Mouse (Mus musculus) cerebellum, adult 8-10 months (tissue): ENCODE measurements around the gene Sec16a.

ENCODE experiments used
- DNase-seq: peaks from one replicate; pipeline ENCODE4 v3.0.0; 2022

Sec16a gene

GRCm38 (mm10) chr2:26444946-26445665, at the start of gene Sec16a:
Gene Sec16a (minus strand): TSS chr2:26445216.
- DNase-seq: peak; percentile 100

GRCm38 (mm10) chr2:26494396-26494795, 49.4 kb upstream of the Sec16a start:
- DNase-seq: no peak

DNA sequence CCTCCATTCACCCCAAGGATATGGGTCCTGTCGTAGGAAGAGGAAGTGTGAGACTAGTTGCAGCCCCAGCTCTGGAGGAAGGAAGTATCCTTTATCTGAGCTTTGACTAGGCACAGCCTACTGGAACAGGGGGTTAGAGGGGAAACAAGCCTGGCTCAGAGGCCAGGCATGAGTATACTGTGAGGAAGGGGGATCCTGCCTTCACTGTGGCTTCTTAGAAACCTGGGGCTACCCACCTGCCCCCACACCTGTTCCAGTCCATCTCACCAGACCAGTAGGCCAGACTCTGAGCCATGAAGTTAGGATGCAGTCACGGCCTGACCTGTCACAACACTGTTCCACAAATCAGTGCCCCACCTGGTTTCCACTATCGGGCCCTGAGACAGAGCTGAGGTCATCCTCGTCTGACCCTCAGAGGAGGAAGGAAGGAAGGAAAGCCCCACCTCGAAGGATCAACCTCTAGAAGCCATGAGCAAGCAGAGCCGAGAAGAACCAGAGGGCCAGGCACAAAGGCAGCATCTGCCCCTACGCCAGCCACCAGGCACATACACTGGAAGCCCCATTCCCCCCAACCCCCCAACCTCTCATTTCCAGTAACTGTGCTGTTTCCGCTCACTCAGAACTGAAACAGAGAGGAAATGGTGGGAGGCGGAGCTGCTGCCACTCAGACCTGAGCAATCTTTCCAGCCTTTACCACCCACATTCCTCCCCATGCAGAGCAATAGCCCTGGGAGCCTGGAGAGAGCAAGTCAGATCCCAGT, 48.2 kb upstream of the Sec16a start:
- DNase-seq: no peak

DNA sequence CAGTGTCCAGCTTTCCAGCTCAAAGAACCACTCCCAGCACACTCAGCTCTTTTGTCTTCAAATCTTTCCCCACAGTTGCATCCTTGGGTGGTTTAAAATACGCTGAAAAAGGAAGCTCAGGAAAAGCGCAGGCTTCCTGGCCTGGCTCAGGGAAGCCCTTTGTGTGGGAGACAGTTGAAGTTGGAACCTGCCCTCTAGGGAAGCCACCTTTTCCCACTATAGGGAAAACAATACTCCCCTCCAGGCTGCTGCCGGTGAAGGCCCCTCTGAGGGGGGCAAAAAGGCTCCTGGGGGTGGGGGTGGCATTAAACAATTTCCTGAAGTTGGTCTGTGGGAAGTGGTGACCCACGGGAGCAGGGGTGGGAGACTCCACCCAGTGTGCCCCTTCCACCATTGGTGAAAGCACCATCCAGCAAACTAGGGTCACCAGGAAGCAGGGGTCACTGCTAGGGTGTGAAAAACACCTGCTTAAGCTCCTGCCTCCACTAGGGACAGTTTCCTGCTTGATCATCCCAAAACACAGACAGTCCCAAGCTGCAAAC, 45.8 kb upstream of the Sec16a start:
- DNase-seq: no peak

GRCm38 (mm10) chr2:26488535-26489135, 43.6 kb upstream of the Sec16a start:
- DNase-seq: no peak

DNA sequence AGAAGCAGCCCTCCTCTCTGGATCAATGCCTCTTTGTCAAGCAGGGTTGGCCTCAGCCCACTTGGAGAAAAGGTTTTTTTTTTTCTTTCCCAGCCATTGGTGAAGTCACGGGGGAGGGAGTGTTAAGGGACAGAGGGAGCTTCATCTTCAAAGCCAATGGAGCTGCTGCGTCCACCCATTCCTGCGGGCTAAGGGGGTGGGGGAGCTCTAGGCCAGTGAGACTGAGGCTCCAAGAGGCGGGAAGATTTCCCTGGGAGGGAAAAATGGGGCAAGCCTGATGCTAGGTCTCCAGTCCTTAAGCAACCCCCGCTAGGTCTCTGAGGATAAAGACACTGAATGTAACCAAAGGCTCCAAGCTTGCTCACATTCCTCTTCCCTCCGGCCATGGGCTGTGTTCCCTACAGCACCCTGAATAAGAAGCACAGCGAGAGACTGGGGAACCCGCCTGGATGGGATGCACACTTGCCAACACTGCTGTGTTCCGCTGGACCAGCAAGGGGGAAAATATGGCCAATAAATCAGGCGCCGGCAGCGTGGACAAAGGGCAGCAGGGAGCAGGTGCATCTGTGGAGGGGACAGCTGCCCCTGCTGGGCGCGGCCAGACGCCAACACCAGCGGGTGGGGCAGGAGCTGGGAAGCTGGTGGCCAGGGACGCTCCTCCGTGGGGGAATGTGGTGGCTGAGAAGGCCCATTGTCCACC, 42.5 kb upstream of the Sec16a start:
- DNase-seq: peak; percentile 19

DNA sequence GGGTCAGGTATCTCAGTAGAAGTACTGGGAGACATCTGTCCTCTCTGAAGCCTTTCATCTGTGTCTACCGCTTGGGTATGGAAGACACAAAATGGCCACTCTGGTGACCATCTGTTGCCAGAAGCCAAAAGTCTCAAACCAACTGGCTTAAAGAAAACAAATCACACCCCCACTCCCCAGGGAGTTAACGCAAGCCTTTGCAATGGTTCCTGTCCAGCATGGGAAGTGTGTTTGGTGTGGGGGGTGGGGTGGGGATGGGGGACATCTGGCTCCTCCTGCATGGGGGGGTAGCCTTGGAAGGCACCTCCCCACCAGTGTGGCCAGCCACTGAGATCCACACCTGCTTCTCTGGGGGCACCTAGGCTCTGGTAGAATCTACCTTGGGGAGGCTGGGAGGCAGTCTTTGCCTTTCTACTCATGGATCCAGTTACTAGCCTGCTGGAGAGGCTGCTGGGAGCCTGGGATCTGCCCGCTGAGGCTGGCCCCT, 41.9 kb upstream of the Sec16a start:
- no peak for DNase-seq

GRCm38 (mm10) chr2:26486264-26486810, 41.3 kb upstream of the Sec16a start:
- DNase-seq: no peak

DNA sequence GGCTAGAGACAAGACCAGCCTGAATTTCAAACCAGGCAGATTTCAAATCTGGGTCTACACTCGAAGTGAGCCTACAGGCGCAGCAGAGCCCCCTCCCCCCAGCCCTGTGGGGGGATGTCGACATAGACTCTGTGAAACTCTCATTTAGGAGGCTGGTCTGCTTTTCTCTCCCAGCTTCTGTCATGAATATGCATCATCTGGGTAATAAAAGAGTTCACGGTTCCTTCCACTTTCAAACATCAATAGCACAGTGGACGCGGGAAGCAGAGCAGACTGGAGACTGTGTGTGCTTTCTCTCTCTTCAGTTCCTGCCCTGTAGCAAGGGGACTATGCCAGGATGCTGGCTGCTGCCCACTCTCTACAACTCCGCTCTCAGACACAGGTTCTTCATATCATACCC, 40.7 kb upstream of the Sec16a start:
- no peak for DNase-seq

- DNase-seq: no peak
Observed at GRCm38 (mm10) chr2:26485278-26485677, 40.3 kb upstream of the Sec16a start.

- no peak for DNase-seq
Observed at GRCm38 (mm10) chr2:26484169-26484568, 39.2 kb upstream of the Sec16a start.

DNA sequence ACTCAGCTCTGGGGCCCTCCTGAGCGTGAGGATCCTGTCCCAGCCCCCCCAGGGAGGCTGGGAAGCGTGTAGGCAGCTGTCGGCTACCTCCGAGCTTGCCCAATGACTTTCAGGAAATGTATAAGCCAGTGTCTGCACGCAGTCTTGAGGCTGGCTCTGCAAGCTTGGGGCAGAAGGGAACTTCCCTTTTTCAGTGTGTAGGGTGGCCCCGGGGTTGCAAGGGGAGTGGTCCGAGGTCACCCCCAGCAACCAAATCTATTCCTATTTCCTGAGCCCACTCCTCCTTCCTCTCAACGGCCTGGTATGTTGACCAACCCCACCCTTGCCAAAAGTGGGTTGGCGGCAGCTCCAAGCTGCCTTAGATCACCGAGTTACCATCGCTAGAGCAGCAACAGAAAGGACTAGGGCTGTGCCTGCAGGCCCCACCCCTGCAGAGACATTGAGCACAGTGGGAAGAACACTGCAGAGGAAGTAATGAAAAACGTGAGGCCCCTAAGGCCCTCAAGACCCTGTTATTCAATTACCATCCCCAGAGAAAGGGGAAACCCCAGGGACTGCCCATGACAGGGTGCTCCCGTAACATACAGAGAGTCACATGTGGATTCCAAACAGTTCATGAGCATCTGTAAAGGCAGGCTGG, 38.3 kb upstream of the Sec16a start:
- no peak for DNase-seq

- DNase-seq: no peak
Observed at GRCm38 (mm10) chr2:26482824-26483223, 37.8 kb upstream of the Sec16a start.

DNA sequence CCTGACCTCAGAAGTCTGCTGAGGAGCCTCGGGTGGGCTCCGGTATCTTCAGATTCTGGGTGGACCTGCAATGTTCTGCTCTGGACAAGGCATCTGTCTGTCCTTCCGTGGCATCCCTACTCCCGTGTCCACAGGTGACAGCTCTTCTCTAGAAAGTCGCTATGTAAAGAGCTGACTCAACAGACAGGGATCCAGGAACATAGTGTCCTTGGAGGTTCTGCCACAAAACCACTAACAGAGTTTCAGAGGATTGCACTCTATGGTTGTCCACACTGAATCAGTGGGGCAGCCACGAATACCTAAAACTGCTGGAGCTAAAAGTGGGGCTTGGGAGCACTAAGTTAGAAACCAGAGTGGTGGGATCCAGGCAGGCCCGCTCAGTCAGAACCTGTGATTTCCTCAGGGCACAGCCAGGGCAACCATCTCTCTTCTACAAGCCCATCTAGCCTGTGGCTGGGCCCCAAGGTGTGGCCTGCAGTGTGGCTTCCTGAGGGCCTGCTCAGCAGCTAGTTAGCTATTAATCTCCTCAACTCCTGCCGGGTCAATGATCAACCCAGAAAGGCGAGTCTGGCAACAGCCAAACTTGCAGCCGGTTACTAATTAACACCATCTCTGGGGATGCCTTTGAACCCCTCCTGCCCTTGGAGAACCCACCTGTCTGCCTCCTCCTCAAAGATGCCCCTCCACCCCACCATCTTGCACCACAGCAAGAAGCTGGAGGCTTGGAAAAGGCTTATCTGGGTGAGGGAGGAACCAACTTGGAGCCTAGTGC, 36.9 kb upstream of the Sec16a start:
- no peak for DNase-seq

- DNase-seq: no peak
Observed at GRCm38 (mm10) chr2:26480911-26481310, 35.9 kb upstream of the Sec16a start.

- no peak for DNase-seq
Observed at GRCm38 (mm10) chr2:26478685-26479205, 33.7 kb upstream of the Sec16a start.

DNA sequence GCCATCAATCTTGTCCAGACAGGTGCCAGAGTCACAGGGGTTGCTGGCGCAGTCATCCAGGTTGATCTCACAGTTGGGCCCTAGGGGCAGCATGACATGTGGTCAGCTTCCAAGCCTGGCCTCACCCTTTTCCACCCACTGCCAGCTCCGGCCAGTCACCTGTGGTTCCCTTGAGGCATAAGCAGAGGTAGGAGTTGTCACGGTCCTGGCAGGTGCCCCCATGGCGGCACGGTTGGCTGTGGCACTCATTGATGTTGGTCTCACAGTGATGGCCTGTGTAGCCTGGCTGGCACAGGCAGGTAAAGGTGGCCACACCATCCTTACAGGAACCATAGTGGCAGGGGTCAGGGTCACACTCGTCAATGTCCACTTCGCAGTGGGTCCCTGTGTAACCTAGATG, 32.9 kb upstream of the Sec16a start:
- DNase-seq: no peak

DNA sequence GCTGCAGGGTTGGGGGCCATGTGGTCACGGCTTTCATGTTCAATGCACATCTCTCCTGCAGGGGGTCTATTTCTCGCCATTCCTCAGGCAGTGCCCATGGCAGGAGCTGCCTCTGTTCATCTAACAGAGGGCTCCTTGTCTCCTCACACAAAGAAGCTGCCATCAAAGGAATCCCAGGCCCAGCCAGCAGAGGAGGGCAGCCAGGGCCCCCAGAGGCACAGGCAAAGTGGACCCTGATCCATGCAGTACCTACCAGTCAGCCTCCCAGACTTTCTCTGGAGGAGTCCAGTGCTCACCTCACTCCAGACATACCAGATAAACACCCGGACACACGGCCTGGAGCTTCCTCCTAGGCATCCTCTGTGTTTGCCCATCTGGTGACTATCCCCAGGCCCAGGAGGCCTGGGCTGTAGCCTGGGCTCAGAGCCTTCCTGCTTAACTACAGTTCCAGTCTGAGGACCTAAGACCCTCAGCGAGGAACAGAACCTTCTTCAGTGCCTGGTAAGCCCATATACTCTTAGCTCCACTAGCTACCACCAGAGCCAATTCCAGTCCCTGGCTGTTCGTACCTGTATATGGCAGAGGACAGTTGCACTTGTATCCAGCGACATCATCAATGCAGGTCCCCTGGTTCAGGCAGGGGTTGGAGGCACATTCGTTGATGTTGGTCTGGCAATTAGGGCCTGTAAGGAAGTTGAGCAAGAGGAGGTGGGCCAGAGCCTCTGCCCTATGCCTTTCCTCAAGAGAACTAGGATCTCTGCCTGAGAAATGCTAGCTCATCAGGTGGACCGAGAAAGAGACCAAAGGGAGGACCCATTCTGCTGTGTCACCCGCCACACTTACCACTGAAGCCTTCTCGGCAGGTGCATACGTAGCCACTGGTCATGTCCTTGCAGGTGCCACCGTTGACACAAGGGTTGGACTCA, 30.8 kb upstream of the Sec16a start:
- no peak for DNase-seq

DNA sequence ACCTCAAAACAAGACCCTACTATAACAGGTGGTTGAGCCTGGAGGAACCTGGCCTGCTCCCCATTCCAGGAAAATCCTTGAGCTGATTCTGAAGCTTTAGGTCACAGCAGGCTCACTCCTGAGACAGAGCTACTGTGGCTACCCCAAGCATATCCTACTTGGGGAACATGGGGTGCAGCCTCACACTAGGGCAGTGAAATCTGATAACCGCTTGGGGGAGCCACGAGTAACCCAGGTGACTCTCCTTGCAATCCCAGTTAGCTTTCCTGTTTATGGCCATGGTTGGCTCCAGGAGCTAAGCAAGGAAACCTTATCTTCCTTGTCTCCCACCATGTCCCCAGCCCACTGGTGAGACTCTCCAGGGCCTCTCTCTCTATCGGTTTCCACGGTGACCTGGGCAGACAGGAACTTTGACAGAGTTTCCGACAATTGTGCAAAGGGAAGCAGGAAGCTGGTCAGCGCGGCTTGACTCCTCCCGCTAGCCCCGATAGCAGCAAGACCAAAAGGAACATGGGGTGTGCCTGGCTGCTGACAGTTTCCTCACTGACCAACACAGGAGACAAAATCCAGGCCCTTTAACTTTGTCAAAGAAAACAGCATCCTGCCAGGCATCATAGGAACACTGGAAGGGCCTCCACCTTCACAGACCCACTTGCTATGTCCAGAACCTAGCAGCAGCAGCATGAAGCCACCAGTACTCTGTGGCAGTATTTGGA, 29.9 kb upstream of the Sec16a start:
- no peak for DNase-seq
